ENCODE assay signal across 8 mouse cellular contexts in the genomic region with DNA sequence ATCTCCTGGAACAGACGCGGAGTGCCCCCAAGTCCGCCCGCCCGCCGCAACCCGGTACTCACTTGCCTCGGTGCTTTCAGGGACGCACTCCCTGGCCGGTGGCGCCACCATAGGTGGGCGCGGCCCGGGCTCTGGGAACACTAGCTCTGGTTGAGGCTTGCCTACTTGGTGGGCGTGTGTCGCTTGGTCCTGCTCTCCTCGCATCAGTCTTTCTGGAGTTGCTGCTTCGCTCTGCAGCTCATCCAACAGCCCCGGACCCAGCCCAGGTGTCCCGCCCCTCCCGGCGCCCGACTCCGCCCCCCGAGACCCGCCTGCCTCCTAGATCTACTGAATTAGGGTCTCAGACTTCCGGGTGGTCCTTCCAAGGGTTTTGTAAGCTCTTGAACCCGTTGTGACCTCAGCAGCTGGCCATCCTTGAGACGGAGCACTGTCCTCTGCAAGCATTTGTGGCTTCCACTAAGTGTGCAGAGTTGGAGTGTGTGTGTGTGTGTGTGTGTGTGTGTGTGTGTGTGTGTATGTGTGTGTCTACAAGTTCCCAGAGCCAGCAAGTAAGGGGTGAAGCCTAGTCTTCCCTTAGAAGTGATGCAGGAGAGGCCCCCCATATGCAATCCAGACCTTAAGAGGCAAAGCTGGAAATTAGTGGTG. TPM values are rescaled to one million over a fixed set of nuclear protein-coding genes. Genes with fewer than 3 reads are reported as not detected.
DNase-seq lines count a peak whose midpoint lies in the region; ATAC-seq and TF ChIP-seq lines count a peak whose summit lies in the region.

Gene Prokr2, minus strand, starts transcription at position 254 of the 645 bp plus-strand sequence.

- H3K9ac ChIP-seq in lung, embryonic 14.5 days = peak within 1 kb of the TSS; percentile 52
- peak within 1 kb of the TSS; percentile 68 for H3K9ac ChIP-seq in heart, embryonic 16.5 days (ENCODE audit: low read length)
- no peak within 1 kb of the TSS for H3K9ac ChIP-seq in liver, embryonic 12.5 days
- H3K9ac ChIP-seq in stomach, embryonic 14.5 days (replicated peaks; ENCODE audit: low read depth, low read length) = peak within 1 kb of the TSS; percentile 21; the same call in 1 of the 2 replicates

- TF ChIP-seq CTCF in lung, embryonic 14.5 days (IDR thresholded peaks at IDR 0.05; ENCODE audit: low read depth) = no peak
- TF ChIP-seq CTCF in lung, adult 2 months (IDR thresholded peaks at IDR 0.05; ENCODE audit: insufficient read depth, low read length) = no peak

- peak; percentile 44 for DNase-seq in lung, embryonic 14.5 days
- DNase-seq in lung, adult 2 months = no peak
- peak; percentile 66 for DNase-seq in embryo, embryonic 9.5 days (ENCODE audit: extremely low spot score)
- no peak for DNase-seq in urinary bladder, adult 2 months (ENCODE audit: low spot score)
- DNase-seq in spleen, postnatal 14 days (ENCODE audit: low spot score in 2 of 2) = no peak

- no peaks in the 10 kb centered on the region for H3K4me1 ChIP-seq in lung, embryonic 14.5 days (ENCODE audit: insufficient read depth)
- H3K4me1 ChIP-seq in lung, adult 2 months (ENCODE audit: control insufficient read depth, insufficient read depth, low read length) = no peaks in the 10 kb centered on the region
- H3K4me1 ChIP-seq in heart, embryonic 16.5 days (ENCODE audit: control insufficient read depth, insufficient read depth, low read length) = peaks cover 8% of the 10 kb centered on the region
- no peaks in the 10 kb centered on the region for H3K4me1 ChIP-seq in liver, embryonic 12.5 days
- H3K4me1 ChIP-seq in stomach, embryonic 14.5 days (ENCODE audit: control insufficient read depth, insufficient read depth, low read length) = no peaks in the 10 kb centered on the region

- H3K36me3 ChIP-seq in lung, embryonic 14.5 days (ENCODE audit: insufficient read depth) = no peaks in the 10 kb centered on the region
- no peaks in the 10 kb centered on the region for H3K36me3 ChIP-seq in heart, embryonic 16.5 days (ENCODE audit: control insufficient read depth, insufficient read depth)
- no peaks in the 10 kb centered on the region for H3K36me3 ChIP-seq in liver, embryonic 12.5 days
- H3K36me3 ChIP-seq in stomach, embryonic 14.5 days (ENCODE audit: control insufficient read depth, insufficient read depth, low read length) = no peaks in the 10 kb centered on the region

- peak within 1 kb of the TSS; percentile 50 for H3K4me3 ChIP-seq in lung, embryonic 14.5 days (ENCODE audit: low read depth, low read length)
- no peak within 1 kb of the TSS for H3K4me3 ChIP-seq in lung, adult 2 months (replicated peaks; ENCODE audit: extremely low read depth, low read depth, low read length)
- H3K4me3 ChIP-seq in heart, embryonic 16.5 days (ENCODE audit: low read length) = peak within 1 kb of the TSS; percentile 63
- peak within 1 kb of the TSS; percentile 50 for H3K4me3 ChIP-seq in liver, embryonic 12.5 days
- peak within 1 kb of the TSS; percentile 45 for H3K4me3 ChIP-seq in stomach, embryonic 14.5 days (ENCODE audit: low read depth, low read length)

- H3K4me2 ChIP-seq in lung, embryonic 14.5 days = peak within 1 kb of the TSS; percentile 97
- peak within 1 kb of the TSS; percentile 97 for H3K4me2 ChIP-seq in heart, embryonic 16.5 days (ENCODE audit: low read depth, low read length)
- peak within 1 kb of the TSS; percentile 68 for H3K4me2 ChIP-seq in liver, embryonic 12.5 days
- peak within 1 kb of the TSS; percentile 99 for H3K4me2 ChIP-seq in stomach, embryonic 14.5 days (replicated peaks; ENCODE audit: low read depth, low read length)

- H3K27me3 ChIP-seq in lung, embryonic 14.5 days (ENCODE audit: insufficient read depth, low read length) = peaks cover 11% of the 10 kb centered on the region; the same call in 1 of the 2 replicates
- peaks cover 4% of the 10 kb centered on the region for H3K27me3 ChIP-seq in heart, embryonic 16.5 days (ENCODE audit: control insufficient read depth, insufficient read depth, low read length)
- H3K27me3 ChIP-seq in liver, embryonic 12.5 days (replicated peaks) = peaks cover 66% of the 10 kb centered on the region
- H3K27me3 ChIP-seq in stomach, embryonic 14.5 days (ENCODE audit: control insufficient read depth, insufficient read depth, low read length) = peaks cover 3% of the 10 kb centered on the region; the same call in 1 of the 2 replicates

- H3K9me3 ChIP-seq in lung, embryonic 14.5 days (ENCODE audit: low read depth, low read length) = no peaks in the 10 kb centered on the region
- no peaks in the 10 kb centered on the region for H3K9me3 ChIP-seq in heart, embryonic 16.5 days (replicated peaks; ENCODE audit: control insufficient read depth, low read length)
- H3K9me3 ChIP-seq in liver, embryonic 12.5 days (replicated peaks) = no peaks in the 10 kb centered on the region
- H3K9me3 ChIP-seq in stomach, embryonic 14.5 days (ENCODE audit: control insufficient read depth, low read depth, low read length) = no peaks in the 10 kb centered on the region

- no peak for TF ChIP-seq POLR2A in lung, adult 2 months (IDR thresholded peaks at IDR 0.05; ENCODE audit: borderline replicate concordance, extremely low read depth, low read depth, low read length)

- WGBS in lung, embryonic 14.5 days = under 1% methylated on average over 29 of the region's 29 CpGs
- 3% methylated on average over 29 of the region's 29 CpGs for WGBS in lung, adult 2 months
- under 1% methylated on average over 28 of the region's 29 CpGs for WGBS in heart, embryonic 16.5 days
- WGBS in liver, embryonic 12.5 days (ENCODE audit: insufficient replicate concordance) = 1% methylated on average over 29 of the region's 29 CpGs
- WGBS in stomach, embryonic 14.5 days = 0% methylated on average over 26 of the region's 29 CpGs

- no peak within 1 kb of the TSS for H3K27ac ChIP-seq in lung, embryonic 14.5 days (ENCODE audit: low read depth)
- no peak within 1 kb of the TSS for H3K27ac ChIP-seq in heart, embryonic 16.5 days (ENCODE audit: low read length)
- no peak within 1 kb of the TSS for H3K27ac ChIP-seq in liver, embryonic 12.5 days
- H3K27ac ChIP-seq in stomach, embryonic 14.5 days (ENCODE audit: low read length) = no peak within 1 kb of the TSS

- peak; percentile 76 for ATAC-seq in lung, embryonic 14.5 days (ENCODE audit: insufficient read depth)
- ATAC-seq in heart, embryonic 16.5 days (replicated peaks; ENCODE audit: extremely low read depth, insufficient read depth, low FRiP score) = no peak; the same call in 1 of the 2 replicates
- ATAC-seq in liver, embryonic 12.5 days = no peak
- ATAC-seq in stomach, embryonic 14.5 days (ENCODE audit: insufficient number of reproducible peaks, insufficient read depth, low FRiP score, low read depth) = peak; percentile 67; the same call in 1 of the 2 replicates

RNA-seq across cellular contexts. Expression of gene Prokr2, which starts in this region (rescaled TPM):
- 0.12 and 0.51 TPM in 2 replicates for polyA plus RNA-seq in lung, embryonic 14.5 days (2014; fragmentation: Nextera tagmentation; extraction: Ambion mirVana)
- not detected in 2 replicates for polyA plus RNA-seq in lung, adult 2 months (2012; rRNA removed)
- polyA plus RNA-seq in heart, embryonic 16.5 days (2015; fragmentation: Nextera tagmentation; extraction: Ambion mirVana) = 0.91 and 1.5 TPM in 2 replicates
- 0.66 and 1.5 TPM in 2 replicates for polyA plus RNA-seq in liver, embryonic 12.5 days (2016; fragmentation: Nextera tagmentation; extraction: Ambion mirVana)
- 0.38 and 0.50 TPM in 2 replicates for polyA plus RNA-seq in stomach, embryonic 14.5 days (2014; fragmentation: Nextera tagmentation; extraction: Ambion mirVana)
- 0.01 TPM in 1 of 2 replicates, not detected in the other for polyA plus RNA-seq in urinary bladder, adult 2 months (2012; rRNA removed)

Comparison
In these comparisons a context has a peak if more than half of its experiments do, and no peak if none do; other contexts are left out.
1. Peak in DNase-seq, ATAC-seq, H3K4me3 ChIP-seq, H3K9ac ChIP-seq and H3K4me2 ChIP-seq in lung, embryonic 14.5 days; RNA of the gene not detected or under 1 TPM.
2. Peak in ATAC-seq, H3K4me3 ChIP-seq, H3K9ac ChIP-seq and H3K4me2 ChIP-seq in stomach, embryonic 14.5 days; RNA of the gene not detected or under 1 TPM.